Mouse (Mus musculus): ENCODE results near the gene Tpx2.

GRCm38 (mm10) chr2:152848466-152848865 is 702 bp downstream of the Tpx2 start:
- TF ChIP-seq POLR2A (IDR thresholded peaks at IDR 0.05; ENCODE audit: borderline replicate concordance, low read depth, low read length) (no peak), CTCF (IDR thresholded peaks at IDR 0.05; ENCODE audit: low read depth, low read length) (no peak)

Data from bone marrow macrophage, adult 2 months (primary cell).